Mouse (Mus musculus): ENCODE measurements around the gene Cd44. TPM values are rescaled to one million over a fixed set of nuclear protein-coding genes. Genes with fewer than 3 reads are reported as not detected.

Gene Cd44
- polyA plus RNA-seq, 1 experiment from 2014 or later: 7.0 TPM

- no peak overlapping the region for H3K4me3 ChIP-seq
- H3K27me3 ChIP-seq: no peaks in the 10 kb centered on the region
- no peaks in the 10 kb centered on the region for H3K9me3 ChIP-seq
- whole genome bisulfite sequencing: 81% methylated on average over 3 of the region's 3 CpGs
- no peak overlapping the region for H3K27ac ChIP-seq (replicated peaks)
- no peak overlapping the region for H3K9ac ChIP-seq
- no peak for ATAC-seq (ENCODE audit: low read depth)
- H3K4me1 ChIP-seq (replicated peaks): no peaks in the 10 kb centered on the region
- no peaks in the 10 kb centered on the region for H3K36me3 ChIP-seq
- no peak overlapping the region for H3K4me2 ChIP-seq
These were observed 72.3 kb downstream of the Cd44 start for GRCm38 (mm10) chr2:102829201-102829600.

DNA sequence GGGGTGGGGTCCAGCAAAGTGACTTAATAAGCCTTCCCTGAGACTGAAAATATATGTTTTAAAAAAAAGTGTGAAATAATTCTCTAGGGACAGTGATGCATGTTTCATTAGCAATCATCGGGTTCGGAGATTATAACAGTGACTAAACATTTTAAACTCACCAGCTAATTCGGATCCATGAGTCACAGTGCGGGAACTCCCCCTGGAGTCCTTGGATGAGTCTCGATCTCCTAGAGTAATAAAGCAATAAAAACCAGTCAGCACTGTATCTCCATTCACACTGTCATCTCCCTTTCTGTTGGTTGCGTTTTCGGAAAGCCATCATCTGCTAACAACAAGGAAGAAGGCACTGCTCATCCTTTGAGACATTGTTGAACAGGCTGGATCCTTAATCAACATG is 73.1 kb downstream of the Cd44 start:
- no peaks in the 10 kb centered on the region for H3K9me3 ChIP-seq
- no peak for ATAC-seq (ENCODE audit: low read depth)
- no peak overlapping the region for H3K9ac ChIP-seq
- no peak overlapping the region for H3K27ac ChIP-seq (replicated peaks)
- H3K4me2 ChIP-seq: no peak overlapping the region
- H3K4me1 ChIP-seq (replicated peaks): no peaks in the 10 kb centered on the region
- H3K4me3 ChIP-seq: no peak overlapping the region
- H3K27me3 ChIP-seq: no peaks in the 10 kb centered on the region
- no peaks in the 10 kb centered on the region for H3K36me3 ChIP-seq
- 49% methylated on average over 7 of the region's 7 CpGs for WGBS

DNA sequence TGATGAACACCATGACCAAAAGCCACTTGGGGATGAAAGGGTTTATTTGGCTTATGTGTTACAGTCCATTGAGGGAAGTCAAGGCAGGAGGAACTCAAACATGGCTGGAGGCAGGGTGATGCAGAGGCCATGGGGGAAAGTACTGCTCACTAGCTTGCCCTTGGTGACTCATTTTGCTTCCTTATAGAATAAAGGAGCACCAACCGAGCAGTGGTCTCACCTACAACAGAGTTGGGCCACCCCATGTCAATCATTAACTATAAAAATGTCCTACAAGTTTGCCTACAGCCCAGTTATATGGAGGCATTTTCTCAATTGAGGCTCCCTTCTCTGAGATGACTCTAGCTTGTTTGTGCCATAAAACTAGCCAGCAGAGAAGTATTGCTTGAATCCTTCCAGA is 73.6 kb downstream of the Cd44 start:
- no peak overlapping the region for H3K27ac ChIP-seq (replicated peaks)
- no peaks in the 10 kb centered on the region for H3K4me1 ChIP-seq (replicated peaks)
- H3K27me3 ChIP-seq: no peaks in the 10 kb centered on the region
- H3K4me3 ChIP-seq: no peak overlapping the region
- H3K9me3 ChIP-seq: no peaks in the 10 kb centered on the region
- H3K4me2 ChIP-seq: no peak overlapping the region
- no peaks in the 10 kb centered on the region for H3K36me3 ChIP-seq
- H3K9ac ChIP-seq: no peak overlapping the region
- no peak for ATAC-seq (ENCODE audit: low read depth)
- WGBS: 58% methylated on average over 1 of the region's 1 CpGs

- Histone ChIP-seq H3K4me3 (no peak overlapping the region), H3K27me3 (no peaks in the 10 kb centered on the region), H3K4me2 (no peak overlapping the region), H3K9ac (no peak overlapping the region), H3K27ac (replicated peaks) (no peak overlapping the region), H3K36me3 (no peaks in the 10 kb centered on the region), H3K9me3 (no peaks in the 10 kb centered on the region), H3K4me1 (replicated peaks) (peaks cover 1% of the 10 kb centered on the region; the same call in 1 of the 2 replicates)
- WGBS: 94% methylated on average over 9 of the region's 9 CpGs
- ATAC-seq (ENCODE audit: low read depth): no peak
These were observed 75.4 kb downstream of the Cd44 start for GRCm38 (mm10) chr2:102825961-102826633.

DNA sequence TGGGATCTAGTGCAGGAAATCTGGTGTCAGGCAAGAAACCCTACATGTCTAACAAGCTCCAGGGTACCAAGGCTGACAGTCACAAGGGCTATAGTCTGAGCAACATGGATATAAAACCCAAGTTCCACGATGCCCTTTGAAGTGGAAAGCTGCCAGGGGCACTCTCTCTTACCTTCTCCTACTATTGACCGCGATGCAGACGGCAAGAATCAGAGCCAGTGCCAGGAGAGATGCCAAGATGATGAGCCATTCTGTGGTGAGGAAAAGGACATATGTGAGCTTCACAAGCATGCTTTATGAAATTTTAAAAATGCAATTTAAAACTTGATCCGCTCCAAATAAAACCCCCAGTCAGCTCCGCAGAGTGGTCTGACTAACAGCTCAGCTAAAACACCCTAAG is 79.4 kb downstream of the Cd44 start:
- H3K4me3 ChIP-seq: no peak overlapping the region
- no peak overlapping the region for H3K4me2 ChIP-seq
- H3K27me3 ChIP-seq: no peaks in the 10 kb centered on the region
- no peak for ATAC-seq (ENCODE audit: low read depth)
- H3K27ac ChIP-seq (replicated peaks): no peak overlapping the region
- WGBS: 92% methylated on average over 6 of the region's 6 CpGs
- H3K4me1 ChIP-seq (replicated peaks): peaks cover 13% of the 10 kb centered on the region
- no peaks in the 10 kb centered on the region for H3K9me3 ChIP-seq
- H3K9ac ChIP-seq: no peak overlapping the region
- H3K36me3 ChIP-seq: no peaks in the 10 kb centered on the region

DNA sequence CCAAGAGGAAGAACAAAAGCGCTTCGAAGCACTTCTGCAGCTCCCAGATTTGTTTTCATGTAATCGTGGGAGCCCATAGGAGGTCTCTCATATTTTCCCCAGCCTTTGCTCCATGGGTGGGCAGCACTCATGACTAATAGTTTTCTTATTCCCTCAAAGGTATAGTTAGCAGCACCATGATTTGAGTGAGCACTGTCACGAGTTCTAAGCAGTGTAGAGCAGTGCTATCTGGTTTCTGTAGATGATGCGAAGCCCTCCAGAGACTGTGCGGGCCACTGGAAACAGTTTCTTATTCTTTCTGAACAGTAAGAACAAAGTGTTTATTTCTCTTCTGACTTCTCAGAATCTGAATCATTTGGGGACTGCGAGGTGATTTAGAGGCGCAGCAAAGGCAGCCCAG is 80.7 kb downstream of the Cd44 start:
- 75% methylated on average over 8 of the region's 8 CpGs for WGBS
- ATAC-seq (ENCODE audit: low read depth): no peak
- no peaks in the 10 kb centered on the region for H3K9me3 ChIP-seq
- H3K4me2 ChIP-seq: no peak overlapping the region
- no peak overlapping the region for H3K4me3 ChIP-seq
- H3K9ac ChIP-seq: no peak overlapping the region
- H3K27ac ChIP-seq (replicated peaks): 0 out of 2 replicates have a peak overlapping the region, but pooled peaks have one; percentile 3
- no peaks in the 10 kb centered on the region for H3K36me3 ChIP-seq
- H3K4me1 ChIP-seq (replicated peaks): peaks cover 13% of the 10 kb centered on the region
- no peaks in the 10 kb centered on the region for H3K27me3 ChIP-seq

DNA sequence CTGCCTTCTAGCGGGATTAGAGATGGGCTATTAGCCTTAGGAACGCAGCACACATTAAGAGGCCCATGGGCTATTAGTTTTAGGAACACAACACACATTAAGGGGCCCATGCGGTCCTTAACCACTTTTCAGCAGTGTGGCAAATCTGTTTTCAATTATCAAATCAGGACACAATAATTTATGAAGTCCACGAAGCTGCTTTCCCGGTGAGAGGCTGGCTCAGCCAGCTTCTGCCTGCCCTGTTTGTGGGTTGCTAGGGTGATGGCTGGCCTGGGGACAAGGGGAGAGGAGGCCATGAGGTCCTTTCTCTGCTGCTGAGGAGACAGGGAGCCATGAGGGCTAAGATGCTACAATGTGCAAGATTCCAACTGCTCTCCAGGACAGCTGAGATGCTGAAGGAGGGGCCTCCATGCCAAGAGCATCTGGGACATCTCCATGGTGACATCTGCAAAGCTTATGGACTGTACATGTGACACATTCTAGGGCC is 81.2 kb downstream of the Cd44 start:
- Histone ChIP-seq H3K36me3 (no peaks in the 10 kb centered on the region), H3K4me3 (no peak overlapping the region), H3K27me3 (no peaks in the 10 kb centered on the region), H3K9ac (no peak overlapping the region), H3K4me2 (no peak overlapping the region), H3K9me3 (no peaks in the 10 kb centered on the region), H3K4me1 (replicated peaks) (peaks cover 13% of the 10 kb centered on the region), H3K27ac (replicated peaks) (no peak overlapping the region)
- peak; percentile 71 for ATAC-seq (ENCODE audit: low read depth)
- 27% methylated on average over 5 of the region's 5 CpGs for WGBS

- Histone ChIP-seq H3K27me3 (no peaks in the 10 kb centered on the region), H3K9me3 (no peaks in the 10 kb centered on the region), H3K4me1 (replicated peaks) (peaks cover 4% of the 10 kb centered on the region), H3K4me2 (no peak overlapping the region), H3K4me3 (no peak overlapping the region), H3K27ac (replicated peaks) (no peak overlapping the region), H3K9ac (no peak overlapping the region), H3K36me3 (no peaks in the 10 kb centered on the region)
- no peak for ATAC-seq (ENCODE audit: low read depth)
- WGBS: 61% methylated on average over 6 of the region's 6 CpGs
These were observed 86.1 kb downstream of the Cd44 start for GRCm38 (mm10) chr2:102815289-102815809.

GRCm38 (mm10) chr2:102812756-102813155 is 88.7 kb downstream of the Cd44 start:
- Histone ChIP-seq H3K36me3 (no peaks in the 10 kb centered on the region), H3K4me3 (no peak overlapping the region), H3K27me3 (no peaks in the 10 kb centered on the region), H3K4me1 (replicated peaks) (no peaks in the 10 kb centered on the region), H3K9ac (no peak overlapping the region), H3K27ac (replicated peaks) (no peak overlapping the region), H3K4me2 (no peak overlapping the region), H3K9me3 (no peaks in the 10 kb centered on the region)
- ATAC-seq (ENCODE audit: low read depth): no peak
- WGBS: 84% methylated on average over 4 of the region's 4 CpGs

GRCm38 (mm10) chr2:102809436-102809835 is 92.0 kb downstream of the Cd44 start:
- 87% methylated on average over 1 of the region's 1 CpGs for WGBS
- H3K4me1 ChIP-seq (replicated peaks): no peaks in the 10 kb centered on the region
- ATAC-seq (ENCODE audit: low read depth): no peak

DNA sequence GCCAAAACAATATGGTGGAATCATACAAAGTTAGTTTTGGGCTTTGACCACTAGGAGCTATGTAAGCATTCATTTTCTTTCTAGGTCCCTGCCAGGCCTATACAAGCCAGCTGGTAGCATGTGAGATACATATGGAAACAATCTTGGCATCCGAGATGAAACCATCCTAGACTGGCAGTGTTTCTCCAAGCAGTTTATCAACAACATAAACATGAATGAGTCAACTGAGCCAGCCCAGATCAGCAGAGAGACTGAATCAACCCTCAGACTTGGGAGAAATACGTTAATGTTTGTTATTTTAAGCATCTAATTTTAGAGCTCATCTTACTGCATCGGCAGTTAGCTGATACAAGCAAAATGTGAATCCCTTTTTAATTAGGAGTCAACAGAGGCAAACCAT is 93.8 kb downstream of the Cd44 start:
- H3K4me2 ChIP-seq: no peak overlapping the region
- no peaks in the 10 kb centered on the region for H3K36me3 ChIP-seq
- 76% methylated on average over 3 of the region's 3 CpGs for WGBS

More at GRCm38 (mm10) chr2:102809436-102809835, 92.0 kb downstream of the Cd44 start:
- Histone ChIP-seq H3K4me2 (no peak overlapping the region), H3K9ac (no peak overlapping the region), H3K27me3 (no peaks in the 10 kb centered on the region), H3K4me3 (no peak overlapping the region), H3K36me3 (no peaks in the 10 kb centered on the region), H3K27ac (replicated peaks) (no peak overlapping the region), H3K9me3 (no peaks in the 10 kb centered on the region)

DNA sequence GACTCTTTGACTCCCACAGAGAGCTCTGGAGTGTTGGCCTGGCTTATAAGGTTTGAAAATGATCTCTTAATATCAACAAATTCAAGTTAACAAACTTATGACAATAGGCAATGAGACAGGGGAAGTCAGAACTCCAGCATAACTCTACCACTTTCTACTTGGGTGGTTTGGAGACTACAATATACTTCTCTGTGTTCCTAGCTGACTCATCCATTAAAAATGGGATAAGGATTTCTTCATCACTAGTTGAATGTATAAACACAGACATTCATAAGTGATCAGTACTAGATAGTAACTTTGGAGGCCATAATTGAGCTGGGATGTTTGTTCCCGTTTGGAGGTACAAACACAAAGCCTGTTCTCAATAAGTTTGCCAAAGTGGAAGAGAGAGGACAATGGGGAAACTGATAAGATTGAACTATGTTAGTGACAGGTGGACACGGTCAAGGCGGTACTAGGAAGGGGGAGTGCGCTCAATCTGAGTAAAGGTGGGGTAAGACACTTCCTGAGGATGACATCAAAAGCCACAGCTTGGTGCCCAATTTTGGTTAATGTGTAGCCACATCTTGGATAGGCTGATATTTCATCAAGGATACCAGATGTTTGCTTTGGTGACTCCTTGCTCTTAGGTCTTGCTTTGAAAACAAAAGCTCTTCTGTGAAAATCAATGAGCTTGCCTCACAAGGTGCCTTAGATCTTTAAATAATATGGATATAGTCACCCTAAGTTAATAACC is 95.5 kb downstream of the Cd44 start:
- Histone ChIP-seq H3K9me3 (no peaks in the 10 kb centered on the region), H3K4me2 (no peak overlapping the region), H3K27me3 (no peaks in the 10 kb centered on the region), H3K4me1 (replicated peaks) (no peaks in the 10 kb centered on the region), H3K4me3 (no peak overlapping the region), H3K36me3 (no peaks in the 10 kb centered on the region), H3K9ac (no peak overlapping the region), H3K27ac (replicated peaks) (no peak overlapping the region)
- ATAC-seq (ENCODE audit: low read depth): no peak
- 93% methylated on average over 4 of the region's 4 CpGs for WGBS

More for the DNA sequence above, 93.8 kb downstream of the Cd44 start:
- Histone ChIP-seq H3K9ac (no peak overlapping the region), H3K4me1 (replicated peaks) (no peaks in the 10 kb centered on the region), H3K27me3 (no peaks in the 10 kb centered on the region), H3K4me3 (no peak overlapping the region), H3K27ac (replicated peaks) (no peak overlapping the region), H3K9me3 (no peaks in the 10 kb centered on the region)
- ATAC-seq (ENCODE audit: low read depth): no peak

All from neural tube, embryonic 13.5 days (tissue).